Mouse (Mus musculus): ENCODE measurements around the gene Amdhd1.
"Not testable (repeated sequence)": the region's sequence is repeated elsewhere in the genome, so short reads cannot be mapped to it uniquely, and the experiment has no call there.

The Amdhd1 gene
- long read RNA-seq, experiment 1: 0 reads
- long read RNA-seq, experiment 2: 0 reads

- intact Hi-C loops (cut with DNase I): no loop called here
Measured at GRCm38 (mm10) chr10:93539775-93540430, at the start of gene Amdhd1. Gene Amdhd1 (minus strand): TSS chr10:93540033.

GRCm38 (mm10) chr10:93589281-93589848, 49.5 kb upstream of the Amdhd1 start, which contains the start of gene Snrpf:
Gene Snrpf (minus strand): TSS chr10:93589706.
- intact Hi-C loops (cut with DNase I): no loop called here

GRCm38 (mm10) chr10:93588796-93589195, 49.0 kb upstream of the Amdhd1 start:
- intact Hi-C loops (cut with DNase I): no loop called here

- intact Hi-C loops (cut with DNase I): loop anchor here (5.0 kb wide), 2 partner anchors 90 to 150 kb away; partner anchors contain the start of gene Hal
Measured at GRCm38 (mm10) chr10:93577271-93577886, 37.5 kb upstream of the Amdhd1 start.

- intact Hi-C loops (cut with DNase I): loop anchor here (5.0 kb wide), 2 partner anchors 89 to 149 kb away; partner anchors contain the start of gene Hal
Measured at GRCm38 (mm10) chr10:93575960-93576359, 36.1 kb upstream of the Amdhd1 start.

- intact Hi-C loops (cut with DNase I): loop anchor here (5.0 kb wide), 2 partner anchors 88 to 148 kb away; partner anchors contain the start of gene Hal
Measured at GRCm38 (mm10) chr10:93574966-93575365, 35.1 kb upstream of the Amdhd1 start.

- intact Hi-C loops (cut with DNase I): no loop called here
Measured at GRCm38 (mm10) chr10:93572209-93572608, 32.4 kb upstream of the Amdhd1 start.

- intact Hi-C loops (cut with DNase I): loop anchor here (10.0 kb wide), 1 partner anchor 524 kb away; no protein-coding TSS in a partner anchor
Measured at GRCm38 (mm10) chr10:93568671-93569070, 28.8 kb upstream of the Amdhd1 start.

- intact Hi-C loops (cut with DNase I): loop anchor here (10.0 kb wide), 1 partner anchor 523 kb away; no protein-coding TSS in a partner anchor
Measured at GRCm38 (mm10) chr10:93567841-93568566, 28.2 kb upstream of the Amdhd1 start.

- intact Hi-C loops (cut with DNase I): loop anchor here (10.0 kb wide), 1 partner anchor 522 kb away; no protein-coding TSS in a partner anchor
Measured at GRCm38 (mm10) chr10:93567066-93567465, 27.2 kb upstream of the Amdhd1 start.

GRCm38 (mm10) chr10:93564518-93565090, 24.8 kb upstream of the Amdhd1 start:
- intact Hi-C loops (cut with DNase I): loop anchor here (10.0 kb wide), 1 partner anchor 520 kb away; no protein-coding TSS in a partner anchor

- intact Hi-C loops (cut with DNase I): loop anchor here (10.0 kb wide), 1 partner anchor 515 kb away; no protein-coding TSS in a partner anchor
Measured at GRCm38 (mm10) chr10:93559786-93560185, 20.0 kb upstream of the Amdhd1 start.

- intact Hi-C loops (cut with DNase I): not testable (repeated sequence)
Measured at GRCm38 (mm10) chr10:93557971-93558370, 18.1 kb upstream of the Amdhd1 start.

- intact Hi-C loops (cut with DNase I): no loop called here
Measured at GRCm38 (mm10) chr10:93552596-93552995, 12.8 kb upstream of the Amdhd1 start.

GRCm38 (mm10) chr10:93549821-93550220, 10.0 kb upstream of the Amdhd1 start:
- intact Hi-C loops (cut with DNase I): loop anchor here (5.0 kb wide), 2 partner anchors 63 to 123 kb away; partner anchors contain the start of gene Hal

GRCm38 (mm10) chr10:93548991-93549390, 9.2 kb upstream of the Amdhd1 start:
- intact Hi-C loops (cut with DNase I): loop anchor here (5.0 kb wide), 2 partner anchors 62 to 122 kb away; partner anchors contain the start of gene Hal

GRCm38 (mm10) chr10:93547741-93548270, 8.0 kb upstream of the Amdhd1 start:
- intact Hi-C loops (cut with DNase I): loop anchor here (5.0 kb wide), 2 partner anchors 61 to 121 kb away; partner anchors contain the start of gene Hal

- intact Hi-C loops (cut with DNase I): no loop called here
Measured at GRCm38 (mm10) chr10:93544172-93544571, 4.3 kb upstream of the Amdhd1 start.

- intact Hi-C loops (cut with DNase I): no loop called here
Measured at GRCm38 (mm10) chr10:93543176-93543575, 3.3 kb upstream of the Amdhd1 start.

GRCm38 (mm10) chr10:93542356-93542755, 2.5 kb upstream of the Amdhd1 start:
- intact Hi-C loops (cut with DNase I): no loop called here

All from adrenal gland (tissue).